Mouse (Mus musculus) regulatory T cell (primary cell): Measurements from ENCODE around the gene D430042O09Rik.

Source experiments
- in situ Hi-C: fragments of 300-600 bp; cut with MboI, MseI; formaldehyde crosslinking; loops from one replicate; pipeline ENCODE4 v1.15.1; 2025; ENCODE audit warnings: high pct_unique_total_duplicates

The D430042O09Rik gene

DNA sequence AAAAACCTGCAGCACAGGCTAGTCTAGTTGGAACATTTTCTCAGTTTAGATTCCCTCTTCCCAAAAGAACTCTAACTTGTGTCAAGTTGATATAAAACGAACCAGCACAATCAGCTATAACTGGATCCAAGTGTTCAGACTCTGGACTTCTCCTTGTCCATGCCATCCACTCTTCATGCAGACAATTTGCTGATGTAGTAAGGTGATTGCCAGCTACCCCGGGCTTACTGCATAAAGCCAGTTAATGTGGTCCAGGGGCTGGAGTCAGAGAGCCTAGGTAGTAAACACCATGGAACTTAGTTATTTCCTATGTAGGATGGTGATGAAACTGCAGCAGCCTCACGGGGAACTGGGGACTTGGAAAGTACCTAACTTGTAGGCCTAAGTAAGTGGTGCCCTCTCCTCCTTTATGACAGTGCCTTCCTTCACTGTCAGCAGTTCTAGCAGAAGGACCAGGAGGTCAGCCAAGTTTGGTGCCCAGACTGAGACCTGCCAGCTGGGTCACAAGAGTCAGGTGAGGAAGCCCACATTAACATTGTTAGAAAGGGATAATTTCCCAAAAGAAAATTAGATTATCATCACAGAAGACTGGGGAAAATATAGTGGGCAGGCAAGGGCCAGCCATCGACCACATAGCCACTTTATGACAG lies 28.8 kb downstream of the D430042O09Rik start:
- in situ Hi-C loops, result no loop called here

DNA sequence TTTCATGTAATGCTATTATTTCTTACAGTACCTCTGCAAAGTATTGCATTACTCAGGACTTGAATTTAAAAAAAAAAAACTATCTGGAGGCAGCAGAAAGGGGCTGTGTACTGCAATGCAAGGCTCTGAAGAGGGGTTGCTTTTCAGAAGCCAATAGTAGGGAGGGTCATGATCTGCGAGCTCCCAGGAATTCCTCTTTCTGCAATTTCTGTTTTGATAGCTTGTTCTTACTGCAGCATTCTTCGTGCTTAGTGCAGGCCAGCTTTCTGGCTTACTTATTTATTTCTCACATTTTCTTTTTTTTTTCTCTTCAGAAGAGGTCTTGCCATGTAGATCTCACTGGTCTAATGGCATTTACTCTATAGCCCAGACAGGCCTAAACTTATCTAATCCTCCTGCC lies 32.8 kb downstream of the D430042O09Rik start:
- in situ Hi-C loops, result no loop called here

DNA sequence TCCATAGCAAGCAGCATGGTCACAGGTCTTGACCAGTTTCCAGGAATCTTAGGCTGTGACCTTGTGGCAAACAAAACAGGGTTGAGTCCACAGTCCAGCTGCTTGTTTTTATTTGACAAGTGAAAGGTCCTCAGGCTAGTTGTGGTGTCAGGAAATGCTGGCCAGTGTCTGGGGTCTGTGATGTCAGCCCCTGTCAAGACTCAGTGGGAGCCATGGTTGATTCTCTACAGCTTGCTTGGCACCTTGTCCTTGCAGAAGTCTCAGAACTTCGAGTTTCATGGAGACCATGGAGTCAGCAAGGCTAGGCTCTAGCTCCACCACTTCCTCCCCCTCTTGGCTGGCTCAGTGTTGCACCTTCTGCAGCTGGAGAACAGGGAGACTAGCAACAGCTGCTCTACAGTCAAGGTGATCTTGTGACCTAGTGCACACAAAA lies 33.6 kb downstream of the D430042O09Rik start:
- in situ Hi-C loops, result no loop called here

DNA sequence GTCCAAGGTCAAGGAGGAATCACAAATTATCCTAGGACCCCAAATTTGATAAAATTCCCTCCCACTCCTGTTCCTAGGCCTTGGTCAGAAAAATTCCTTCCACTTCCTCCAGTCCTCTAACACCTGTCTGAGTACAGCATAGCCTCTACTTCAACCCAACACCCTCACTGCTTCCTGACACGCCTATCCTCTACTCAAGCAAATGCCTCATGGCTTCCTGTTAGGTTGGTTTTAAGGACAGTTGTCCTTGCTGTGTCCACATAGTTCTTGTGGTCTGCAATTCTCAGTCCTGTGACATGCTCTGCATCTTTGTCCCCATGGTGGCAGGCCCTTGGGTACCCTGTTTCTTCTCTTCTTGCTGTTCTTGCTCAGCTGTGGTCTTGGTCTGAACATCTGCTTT lies 37.1 kb downstream of the D430042O09Rik start:
- in situ Hi-C loops, result no loop called here

DNA sequence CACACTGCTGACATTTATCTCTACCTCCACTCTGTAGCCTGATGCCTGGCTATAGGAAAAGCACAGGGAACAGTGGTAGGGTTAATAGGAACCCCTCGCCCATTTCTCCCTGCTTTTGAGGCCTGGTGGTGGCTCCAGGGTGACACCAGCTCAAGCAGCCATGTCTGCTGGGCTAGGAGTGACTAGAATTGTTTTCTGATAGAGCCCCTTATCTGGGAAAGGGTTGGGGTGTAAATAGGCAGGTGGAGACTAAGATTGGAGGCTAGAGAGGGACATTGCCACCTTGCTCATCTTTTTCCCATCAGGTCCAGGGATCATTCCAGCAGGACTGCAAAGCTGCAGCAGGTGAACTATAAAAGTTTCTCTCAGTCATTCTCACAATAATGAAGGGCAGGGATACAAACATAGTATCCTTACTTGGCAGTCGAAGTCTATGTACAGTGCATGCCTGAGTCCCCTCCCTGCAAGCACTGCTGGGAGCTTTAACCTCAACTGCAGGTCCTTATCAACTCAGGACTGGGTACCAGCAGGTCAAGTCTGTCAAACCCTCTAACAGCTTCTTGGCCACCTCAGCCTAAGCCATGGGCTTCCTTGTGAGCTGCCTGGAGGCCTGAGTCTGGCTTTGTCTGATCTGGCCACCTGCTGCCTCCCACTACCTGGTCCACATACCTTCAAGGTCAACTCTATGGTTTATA lies 39.1 kb downstream of the D430042O09Rik start:
- in situ Hi-C loops, result no loop called here

DNA sequence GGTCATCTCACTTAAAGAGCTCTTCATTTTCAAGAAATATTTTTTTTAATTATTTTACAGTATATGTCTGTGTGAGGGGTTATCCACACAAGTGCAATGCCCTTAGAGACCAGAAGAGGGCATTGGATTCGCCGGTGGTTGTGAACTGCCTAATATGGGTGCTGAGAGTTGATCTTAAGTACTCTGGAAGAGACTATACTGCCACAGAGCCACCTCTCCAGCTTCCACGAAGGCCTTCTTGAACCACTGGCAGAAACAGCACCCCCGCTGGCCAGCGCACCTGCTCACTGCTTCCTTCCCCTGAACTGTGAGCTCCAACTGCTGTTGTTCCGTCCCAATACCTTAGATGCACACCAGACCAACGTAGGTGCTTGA lies 39.6 kb downstream of the D430042O09Rik start:
- in situ Hi-C loops, result no loop called here

DNA sequence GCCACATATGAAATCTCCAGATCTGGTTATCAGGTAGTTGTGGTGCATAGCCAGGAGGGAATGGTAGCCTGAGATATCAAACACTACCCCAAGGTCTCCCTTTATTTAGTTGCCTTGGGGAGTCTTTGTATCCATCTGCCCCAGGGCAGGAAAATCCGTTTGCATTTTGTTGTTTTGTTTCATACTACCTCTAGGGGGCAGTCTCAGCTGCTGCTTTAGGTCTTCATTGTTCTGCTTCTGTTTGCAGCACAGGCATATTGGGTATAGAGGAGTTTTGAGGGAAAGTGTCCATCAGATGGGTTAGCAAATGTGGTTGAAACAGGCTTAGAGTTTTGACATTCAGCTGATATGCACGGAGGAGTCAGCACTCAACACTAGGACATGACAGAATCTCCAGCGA lies 40.5 kb downstream of the D430042O09Rik start:
- in situ Hi-C loops, result no loop called here

DNA sequence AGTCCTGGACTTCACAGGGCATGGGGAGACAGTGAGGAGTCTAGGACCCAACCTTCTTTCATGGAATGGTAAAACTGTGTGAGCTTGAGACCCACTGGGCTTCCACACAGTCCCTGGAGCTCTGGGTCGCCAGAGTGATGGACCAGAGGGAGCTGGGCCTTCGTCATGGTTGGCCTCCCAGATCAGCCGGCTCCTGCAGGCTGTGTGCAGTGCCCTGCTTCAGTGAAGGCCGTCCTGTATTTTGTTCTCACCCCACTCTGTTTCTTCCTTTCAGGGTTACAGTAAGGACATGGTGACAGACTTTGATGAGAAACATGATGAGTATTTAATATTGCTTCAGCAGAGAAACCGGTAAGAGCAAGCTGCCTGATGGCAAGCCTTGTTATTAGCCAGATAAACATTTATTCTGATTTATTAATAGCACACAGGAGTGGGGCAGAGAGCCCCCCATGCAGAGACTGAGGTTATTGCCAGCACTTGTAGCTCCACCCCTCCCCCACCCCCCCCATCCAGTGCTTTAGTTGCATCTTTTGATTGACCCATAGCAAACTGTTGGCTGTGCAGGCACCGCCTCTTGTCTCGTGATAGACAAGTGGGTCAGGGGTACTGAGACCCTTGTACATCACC lies 45.1 kb downstream of the D430042O09Rik start:
- in situ Hi-C loops, result loop anchor here (10.0 kb wide), 1 partner anchor 332 kb away; the partner anchor contains the start of gene Gsg1l

DNA sequence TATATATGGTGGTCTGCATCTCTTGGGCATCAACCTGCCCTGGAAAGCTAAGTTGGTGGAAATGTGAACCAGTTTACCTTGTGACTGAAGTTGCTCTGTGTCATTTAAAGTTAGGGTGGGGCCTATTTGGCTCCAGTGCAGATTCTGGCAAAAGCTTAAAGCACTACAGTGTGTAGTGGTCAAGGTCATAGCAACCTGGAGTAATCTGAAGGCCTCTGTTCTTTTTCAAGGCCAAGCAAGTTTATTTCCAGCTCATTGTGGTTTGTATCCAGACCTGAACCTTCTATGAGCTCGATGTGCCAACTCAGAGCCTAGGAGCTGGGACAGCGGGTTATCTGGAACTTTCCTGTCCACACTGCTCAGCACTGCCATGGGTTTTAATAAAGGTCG lies 45.6 kb downstream of the D430042O09Rik start:
- in situ Hi-C loops, result loop anchor here (10.0 kb wide), 1 partner anchor 331 kb away; the partner anchor contains the start of gene Gsg1l

DNA sequence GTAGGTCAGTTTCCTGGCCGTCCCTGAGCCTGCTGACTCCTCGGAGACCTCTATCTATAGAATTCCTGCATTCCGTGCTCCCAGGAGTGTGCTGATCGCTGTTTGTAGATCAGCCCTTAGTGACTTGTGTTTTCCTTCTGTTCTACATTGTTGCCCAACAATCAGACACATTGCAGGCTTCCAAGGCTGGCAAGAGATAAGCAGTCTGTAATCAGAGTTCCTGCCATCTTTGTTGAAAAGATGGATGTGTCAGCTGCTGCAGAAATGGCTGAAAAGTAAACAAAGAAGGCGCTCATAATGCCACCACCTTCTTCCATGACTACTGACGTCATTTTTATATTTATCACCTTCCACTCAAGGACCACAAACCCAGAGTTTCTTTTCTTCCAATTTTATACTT lies 49.1 kb downstream of the D430042O09Rik start:
- in situ Hi-C loops, result loop anchor here (10.0 kb wide), 1 partner anchor 328 kb away; the partner anchor contains the start of gene Gsg1l

DNA sequence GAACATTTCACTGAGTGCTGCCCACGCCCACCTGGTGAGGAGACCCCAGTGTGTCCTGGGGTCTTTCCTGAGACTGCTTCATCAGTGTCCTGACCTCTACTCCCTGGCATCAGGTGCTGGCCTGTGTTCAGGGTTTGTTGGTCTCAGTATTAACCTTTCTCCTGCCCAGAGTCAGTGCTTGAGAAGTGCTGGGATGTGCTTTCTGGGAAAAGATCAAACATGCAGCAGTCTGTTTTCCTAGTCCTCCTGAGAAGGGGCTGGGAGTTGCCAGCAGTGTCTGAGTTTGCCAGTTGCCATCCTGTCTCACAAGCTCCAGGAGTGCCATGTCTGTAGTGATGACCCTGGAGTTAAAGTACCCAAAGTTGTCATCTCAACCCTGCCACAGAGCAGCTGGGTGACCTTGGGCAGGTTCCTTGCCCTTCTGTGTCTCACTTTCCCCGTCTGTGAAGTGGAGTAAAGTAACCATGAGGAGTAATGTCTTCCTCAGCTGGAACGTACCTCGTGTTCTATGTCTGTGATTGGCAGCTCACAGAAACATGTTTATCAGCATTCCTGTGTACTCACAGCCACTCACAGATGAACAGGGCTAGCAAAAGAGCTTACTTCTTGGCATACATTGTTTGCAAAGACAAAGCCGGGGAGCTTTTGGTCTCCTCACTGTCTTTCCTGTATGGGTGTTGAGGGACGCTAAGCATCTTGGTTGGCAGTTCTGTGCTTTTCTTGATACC lies 50.4 kb downstream of the D430042O09Rik start:
- in situ Hi-C loops, result loop anchor here (10.0 kb wide), 1 partner anchor 327 kb away; the partner anchor contains the start of gene Gsg1l

DNA sequence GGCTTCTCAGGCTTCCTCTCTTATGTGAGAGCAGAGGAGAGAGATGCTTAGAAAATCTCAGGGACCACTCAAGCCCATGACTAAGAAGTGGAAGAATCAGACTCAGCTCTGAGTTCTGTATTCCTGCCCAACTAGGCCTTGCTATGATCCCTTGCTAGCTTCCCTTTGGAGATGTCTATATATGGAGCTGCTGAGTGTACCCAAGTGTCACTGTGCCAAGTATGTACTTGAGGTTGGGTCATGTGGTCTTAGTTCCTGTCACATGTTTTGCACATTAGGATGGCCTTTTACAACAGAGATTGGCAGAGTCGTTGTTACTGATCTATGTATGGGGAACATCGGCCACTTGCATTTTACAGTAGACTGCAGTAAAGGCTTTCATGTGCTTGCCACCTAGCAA lies 54.6 kb downstream of the D430042O09Rik start:
- in situ Hi-C loops, result no loop called here

DNA sequence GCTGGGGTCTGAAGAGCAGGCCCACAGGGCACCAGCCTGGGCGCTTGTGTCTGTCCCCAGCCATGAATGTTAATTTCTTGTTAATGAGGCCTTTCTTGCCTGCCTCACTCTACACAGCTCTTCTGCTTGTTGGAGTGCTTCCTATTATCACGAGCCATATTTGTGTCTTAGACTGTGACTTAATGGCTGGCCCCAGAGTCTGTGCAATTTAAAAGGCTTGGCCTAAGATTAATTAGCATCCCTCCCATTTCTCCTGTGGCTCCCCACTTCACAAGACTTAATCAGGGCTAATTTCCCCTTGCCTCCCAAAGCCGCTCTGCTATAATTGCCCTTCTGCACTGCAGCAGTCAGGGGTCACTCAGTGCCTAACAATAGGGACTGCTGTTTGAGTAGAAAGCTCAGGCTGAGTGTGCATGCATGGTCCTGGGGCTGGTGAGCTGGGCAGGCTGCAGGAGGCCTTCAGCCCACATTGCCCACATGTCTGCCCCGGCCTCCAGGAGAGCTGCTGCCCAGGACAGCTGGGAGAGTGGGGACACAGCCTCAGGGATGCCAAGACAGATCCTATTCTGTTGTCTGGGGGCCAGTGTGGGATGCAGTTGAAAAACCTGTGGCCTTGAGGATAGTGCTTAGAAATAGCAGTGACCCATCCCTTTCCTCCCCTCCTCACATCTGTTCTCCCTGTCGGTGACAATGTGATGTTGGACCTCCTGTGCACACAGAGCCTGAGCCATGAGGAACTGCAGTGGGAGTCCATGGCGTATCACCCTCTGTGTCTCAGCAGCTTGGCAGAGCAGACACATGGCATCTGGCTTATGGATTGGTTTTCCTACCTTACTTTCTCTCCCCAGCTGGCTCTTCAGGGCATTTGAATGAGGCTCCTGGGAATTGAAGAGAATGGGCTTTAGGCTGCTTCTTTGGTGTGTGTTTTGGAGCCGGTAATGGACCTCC lies 55.5 kb downstream of the D430042O09Rik start:
- in situ Hi-C loops, result no loop called here

DNA sequence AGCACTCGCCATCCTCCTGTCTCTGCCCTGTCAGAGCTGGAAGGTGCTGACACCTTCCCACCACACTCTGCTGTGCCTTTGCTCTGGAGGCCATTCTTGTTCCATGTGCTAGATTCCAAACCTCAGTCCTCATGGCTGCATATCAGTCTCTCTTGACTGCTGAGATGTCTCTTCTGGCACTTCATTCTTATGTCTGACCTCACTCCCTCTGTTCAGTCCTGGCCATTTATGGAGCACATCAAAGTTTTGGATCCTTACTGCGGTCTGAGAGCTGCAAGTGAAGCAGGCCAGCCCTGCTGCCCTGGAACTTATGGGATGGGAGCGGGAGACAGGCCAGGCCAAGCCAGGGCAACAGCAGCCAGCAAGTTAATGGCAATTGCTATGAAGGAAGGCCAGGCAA lies 56.7 kb downstream of the D430042O09Rik start:
- in situ Hi-C loops, result no loop called here

DNA sequence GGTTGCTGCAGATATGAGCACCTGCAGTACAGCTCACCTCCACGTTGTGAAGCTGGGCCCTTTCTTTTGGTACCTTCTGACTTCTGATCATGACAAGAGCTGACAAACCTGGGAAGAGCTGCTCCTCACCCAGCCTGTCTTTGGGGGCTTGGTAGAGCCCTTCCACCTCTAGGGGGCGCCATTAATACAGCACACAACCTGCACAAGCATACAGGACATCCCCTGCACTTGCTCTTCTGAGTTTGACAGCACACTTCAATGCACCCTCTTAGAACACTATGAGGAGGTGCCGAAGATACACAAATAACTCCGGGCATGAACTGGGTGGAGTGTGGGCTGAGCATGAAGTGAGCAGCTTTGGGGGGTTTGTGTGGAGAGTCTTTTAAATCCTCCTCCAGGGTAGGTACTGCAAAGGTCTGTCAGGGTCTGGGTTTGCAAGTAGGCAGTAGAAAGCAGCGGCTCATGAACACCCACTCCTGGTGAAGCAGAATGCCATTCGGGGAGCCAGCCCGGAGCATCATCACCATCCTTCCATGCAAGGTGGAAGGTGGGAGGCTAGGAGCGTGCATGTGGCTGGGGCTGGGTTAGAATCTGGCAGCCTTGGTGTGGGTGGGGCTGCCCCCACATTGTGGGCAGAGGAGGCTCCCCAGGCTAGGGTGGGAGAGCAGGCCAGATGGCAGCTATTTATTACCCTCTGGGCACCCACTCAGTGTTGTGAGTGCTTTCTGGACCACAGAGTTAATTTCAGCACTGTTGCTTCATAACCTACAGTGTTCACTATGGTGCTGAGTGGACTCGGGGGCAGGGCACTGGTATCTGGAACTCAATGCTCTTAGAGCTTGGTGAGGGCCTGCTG lies 59.5 kb downstream of the D430042O09Rik start:
- in situ Hi-C loops, result no loop called here

DNA sequence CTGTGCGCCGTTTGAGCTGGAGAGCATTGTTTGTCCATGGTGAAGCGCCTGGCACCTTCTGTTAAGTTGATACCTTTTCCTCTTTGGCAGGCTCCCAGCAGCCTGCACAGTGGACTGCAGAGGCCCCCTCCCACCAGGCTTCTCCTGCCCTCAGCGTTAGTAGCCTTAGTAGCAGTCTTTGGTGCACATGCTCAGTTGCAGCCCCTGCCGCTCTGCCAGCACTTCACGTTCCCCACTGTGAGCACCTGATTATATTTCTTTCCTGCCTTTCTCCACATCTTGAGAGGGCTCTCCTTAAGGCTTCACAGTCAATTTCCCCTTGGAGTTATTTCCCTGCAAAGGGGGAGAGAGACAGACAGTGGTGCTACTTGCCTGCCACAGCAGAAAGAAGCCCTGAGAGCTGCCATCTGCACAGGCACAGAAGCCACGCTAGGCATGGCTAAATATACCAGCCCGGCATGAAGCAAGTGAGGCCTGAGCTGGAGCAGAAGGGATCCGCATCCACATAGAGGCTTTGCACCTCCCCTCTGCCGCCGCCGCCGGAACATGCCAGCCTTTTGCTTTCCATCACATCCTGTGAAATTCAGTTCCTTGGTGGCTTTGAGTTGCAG lies 65.4 kb downstream of the D430042O09Rik start:
- in situ Hi-C loops, result no loop called here

DNA sequence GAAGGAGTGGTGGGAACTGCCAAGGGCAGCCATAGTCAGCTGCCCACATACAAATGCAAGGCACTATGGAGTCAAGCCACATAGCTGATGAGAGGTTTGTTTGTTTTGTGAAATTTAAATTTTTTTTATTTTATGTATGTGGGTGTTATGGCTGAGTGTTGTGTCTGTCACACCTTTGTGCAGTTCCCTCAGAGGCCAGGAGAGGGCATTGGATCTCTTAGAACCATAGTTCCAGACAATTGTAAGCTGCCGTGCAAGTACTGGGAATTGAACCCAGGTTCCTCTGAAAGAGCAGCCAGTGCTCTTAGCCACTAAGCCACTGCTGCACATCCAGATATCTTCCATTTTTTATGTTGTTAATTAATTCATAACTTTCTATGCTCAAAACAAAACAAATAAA lies 75.5 kb downstream of the D430042O09Rik start:
- in situ Hi-C loops, result no loop called here

DNA sequence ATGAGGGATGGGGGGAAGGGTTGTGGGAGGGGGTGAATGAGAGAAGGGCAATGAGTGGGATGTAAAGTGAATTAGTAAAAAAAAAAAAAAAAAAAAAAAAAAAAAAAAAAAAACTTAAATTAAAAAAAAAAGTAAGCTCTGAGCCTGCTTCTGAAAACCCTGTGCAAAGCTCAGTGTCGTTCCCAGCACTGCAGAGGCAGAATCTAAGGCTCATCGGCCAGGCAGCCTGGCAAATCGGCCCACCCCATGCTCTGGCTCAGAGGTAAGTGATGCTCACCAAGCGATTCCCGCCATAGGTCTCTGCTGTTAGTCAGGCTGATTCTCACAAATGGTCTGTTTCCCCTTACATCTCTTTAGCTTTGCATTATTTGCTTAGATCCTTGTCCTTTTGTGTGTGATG lies 78.4 kb downstream of the D430042O09Rik start:
- in situ Hi-C loops, result no loop called here

DNA sequence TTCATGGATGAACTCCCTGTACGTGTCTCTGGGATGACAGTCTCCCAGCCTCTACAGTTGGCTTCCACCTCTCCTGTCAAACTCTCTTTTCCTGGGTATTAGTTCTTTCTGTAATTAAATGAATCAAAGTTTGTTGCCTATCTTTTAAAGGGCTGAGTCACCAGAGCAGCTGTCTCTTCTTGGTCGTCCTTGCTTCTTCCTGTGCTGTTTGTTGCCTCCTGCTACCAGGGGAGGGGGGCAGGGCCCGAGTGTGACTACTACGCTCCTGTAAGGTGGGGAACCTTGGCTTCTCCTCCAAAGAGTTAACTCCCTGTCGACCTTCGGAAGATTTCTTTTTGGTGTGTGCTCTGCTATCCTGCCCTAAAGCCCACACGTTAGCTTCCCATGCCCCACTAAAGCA lies 79.4 kb downstream of the D430042O09Rik start:
- in situ Hi-C loops, result no loop called here
